Mouse (Mus musculus): ENCODE data around the gene Rab11fip2. TPM values are rescaled to one million over a fixed set of nuclear protein-coding genes. Genes with fewer than 3 reads are reported as not detected.

Rab11fip2 gene
- polyA plus RNA-seq, 1 experiment: 11.6 TPM

DNA sequence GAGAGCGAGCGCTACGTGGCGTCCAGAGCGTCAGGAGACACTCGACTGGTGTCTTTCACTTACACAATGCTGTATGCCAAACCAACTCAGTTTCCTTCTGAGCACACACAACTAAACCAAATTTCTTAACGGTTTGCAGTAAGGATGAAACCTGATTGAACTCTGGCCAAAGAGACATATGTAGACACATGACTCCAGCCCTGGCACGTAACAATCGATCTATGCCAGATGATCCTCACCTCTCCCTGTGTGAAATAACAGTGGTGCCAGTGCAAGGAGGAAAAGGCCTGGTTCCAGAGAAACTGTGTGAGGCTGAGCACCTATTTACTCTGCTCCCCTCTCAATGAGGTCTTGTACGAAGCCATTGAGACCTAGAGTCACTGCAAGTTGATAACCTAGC is 11.4 kb downstream of the Rab11fip2 start:
- no peak for TF ChIP-seq CTCF (IDR thresholded peaks at IDR 0.05; ENCODE audit: low read depth, low read length)
- TF ChIP-seq EP300 (IDR thresholded peaks at IDR 0.05; ENCODE audit: insufficient read depth, low read depth, low read length): no peak
- no peak for TF ChIP-seq POLR2A (IDR thresholded peaks at IDR 0.05; ENCODE audit: insufficient read depth, low read length)
- H3K27me3 ChIP-seq (ENCODE audit: control insufficient read depth, insufficient read depth, low read length, poor library complexity, severe bottlenecking): no peaks in the 10 kb centered on the region
- H3K27ac ChIP-seq (ENCODE audit: insufficient read depth, low read length): no peak overlapping the region
- no peaks in the 10 kb centered on the region for H3K4me1 ChIP-seq (ENCODE audit: control insufficient read depth, insufficient read depth, low read length)
- no peaks in the 10 kb centered on the region for H3K9me3 ChIP-seq (replicated peaks; ENCODE audit: control insufficient read depth, insufficient read depth, low read length, poor library complexity, severe bottlenecking)
- H3K36me3 ChIP-seq (ENCODE audit: control insufficient read depth, insufficient read depth, low read length, poor library complexity, severe bottlenecking): no peaks in the 10 kb centered on the region
- H3K9ac ChIP-seq (ENCODE audit: low read depth, poor library complexity, severe bottlenecking): no peak overlapping the region
- H3K4me3 ChIP-seq (ENCODE audit: low read depth, low read length): no peak overlapping the region

DNA sequence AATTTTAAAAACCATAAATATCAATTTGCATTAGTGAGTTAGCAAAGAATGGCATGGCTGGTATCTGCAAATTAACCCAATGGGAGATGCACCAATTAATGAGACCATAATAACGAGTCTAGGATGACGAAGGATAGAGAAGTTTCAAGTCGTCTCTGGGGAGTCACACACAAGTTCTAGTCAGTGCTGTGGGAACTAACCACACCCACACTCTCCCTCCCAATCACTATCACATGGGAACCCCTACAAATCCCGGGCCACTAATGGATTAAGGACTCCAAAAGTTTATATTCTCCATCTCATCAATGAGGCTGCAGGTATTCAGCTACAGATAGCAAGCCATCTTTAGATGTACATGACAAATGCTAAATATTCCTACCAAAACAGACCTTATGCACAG is 14.8 kb downstream of the Rab11fip2 start:
- Histone ChIP-seq H3K36me3 (ENCODE audit: control insufficient read depth, insufficient read depth, low read length, poor library complexity, severe bottlenecking) (no peaks in the 10 kb centered on the region), H3K27ac (ENCODE audit: insufficient read depth, low read length) (no peak overlapping the region), H3K9me3 (replicated peaks; ENCODE audit: control insufficient read depth, insufficient read depth, low read length, poor library complexity, severe bottlenecking) (no peaks in the 10 kb centered on the region), H3K4me3 (ENCODE audit: low read depth, low read length) (no peak overlapping the region), H3K9ac (ENCODE audit: low read depth, poor library complexity, severe bottlenecking) (no peak overlapping the region), H3K4me1 (ENCODE audit: control insufficient read depth, insufficient read depth, low read length) (no peaks in the 10 kb centered on the region), H3K27me3 (ENCODE audit: control insufficient read depth, insufficient read depth, low read length, poor library complexity, severe bottlenecking) (no peaks in the 10 kb centered on the region)
- TF ChIP-seq EP300 (IDR thresholded peaks at IDR 0.05; ENCODE audit: insufficient read depth, low read depth, low read length): no peak
- TF ChIP-seq CTCF (IDR thresholded peaks at IDR 0.05; ENCODE audit: low read depth, low read length): no peak
- no peak for TF ChIP-seq POLR2A (IDR thresholded peaks at IDR 0.05; ENCODE audit: insufficient read depth, low read length)

DNA sequence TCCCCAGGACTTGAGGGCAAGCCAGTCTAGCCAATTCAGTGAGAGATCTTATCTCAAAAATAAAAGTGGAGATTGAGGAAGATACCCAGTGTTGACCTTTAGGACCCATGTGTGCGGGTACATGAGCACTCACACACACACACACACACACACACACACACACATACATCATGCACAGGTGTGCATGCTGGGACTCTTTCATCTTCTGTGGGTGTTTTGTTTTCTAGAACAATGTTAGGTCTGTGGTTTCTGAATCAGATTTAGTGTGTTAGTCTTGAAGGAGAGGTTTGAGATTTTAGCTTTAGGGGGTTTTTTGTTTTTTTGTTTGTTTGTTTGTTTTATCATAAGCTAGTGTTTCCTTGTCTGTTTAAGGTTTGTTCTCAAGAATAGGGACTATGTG is 17.3 kb downstream of the Rab11fip2 start:
- H3K4me1 ChIP-seq (ENCODE audit: control insufficient read depth, insufficient read depth, low read length): no peaks in the 10 kb centered on the region
- H3K27ac ChIP-seq (ENCODE audit: insufficient read depth, low read length): no peak overlapping the region
- no peaks in the 10 kb centered on the region for H3K36me3 ChIP-seq (ENCODE audit: control insufficient read depth, insufficient read depth, low read length, poor library complexity, severe bottlenecking)
- TF ChIP-seq POLR2A (IDR thresholded peaks at IDR 0.05; ENCODE audit: insufficient read depth, low read length): no peak
- no peak for TF ChIP-seq CTCF (IDR thresholded peaks at IDR 0.05; ENCODE audit: low read depth, low read length)
- no peak for TF ChIP-seq EP300 (IDR thresholded peaks at IDR 0.05; ENCODE audit: insufficient read depth, low read depth, low read length)
- no peak overlapping the region for H3K4me3 ChIP-seq (ENCODE audit: low read depth, low read length)
- H3K9me3 ChIP-seq (replicated peaks; ENCODE audit: control insufficient read depth, insufficient read depth, low read length, poor library complexity, severe bottlenecking): no peaks in the 10 kb centered on the region
- no peak overlapping the region for H3K9ac ChIP-seq (ENCODE audit: low read depth, poor library complexity, severe bottlenecking)
- no peaks in the 10 kb centered on the region for H3K27me3 ChIP-seq (ENCODE audit: control insufficient read depth, insufficient read depth, low read length, poor library complexity, severe bottlenecking)

DNA sequence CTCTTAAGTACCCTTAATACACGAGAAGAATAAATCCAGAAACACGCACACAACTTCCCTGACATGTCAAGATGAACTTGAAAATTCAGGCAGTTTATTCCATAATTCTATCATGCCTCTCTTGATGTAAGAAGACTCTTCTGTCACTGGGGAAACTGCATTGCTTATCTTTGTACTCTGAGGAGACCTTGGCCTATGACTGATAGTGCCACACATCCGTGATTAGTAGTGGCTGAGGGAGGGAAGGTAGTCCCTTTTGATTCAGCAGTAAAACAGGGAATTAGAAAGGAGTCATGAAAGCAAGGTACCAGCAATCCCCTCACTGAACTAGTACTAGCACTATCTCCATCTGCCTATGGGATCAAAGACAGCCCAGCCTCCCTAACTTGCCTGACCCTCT is 22.6 kb downstream of the Rab11fip2 start:
- Histone ChIP-seq H3K4me1 (ENCODE audit: control insufficient read depth, insufficient read depth, low read length) (no peaks in the 10 kb centered on the region), H3K27ac (ENCODE audit: insufficient read depth, low read length) (no peak overlapping the region), H3K27me3 (ENCODE audit: control insufficient read depth, insufficient read depth, low read length, poor library complexity, severe bottlenecking) (no peaks in the 10 kb centered on the region), H3K4me3 (ENCODE audit: low read depth, low read length) (no peak overlapping the region), H3K9me3 (replicated peaks; ENCODE audit: control insufficient read depth, insufficient read depth, low read length, poor library complexity, severe bottlenecking) (no peaks in the 10 kb centered on the region), H3K9ac (ENCODE audit: low read depth, poor library complexity, severe bottlenecking) (no peak overlapping the region), H3K36me3 (ENCODE audit: control insufficient read depth, insufficient read depth, low read length, poor library complexity, severe bottlenecking) (no peaks in the 10 kb centered on the region)
- TF ChIP-seq EP300 (IDR thresholded peaks at IDR 0.05; ENCODE audit: insufficient read depth, low read depth, low read length) (no peak), CTCF (IDR thresholded peaks at IDR 0.05; ENCODE audit: low read depth, low read length) (no peak), POLR2A (IDR thresholded peaks at IDR 0.05; ENCODE audit: insufficient read depth, low read length) (no peak)

DNA sequence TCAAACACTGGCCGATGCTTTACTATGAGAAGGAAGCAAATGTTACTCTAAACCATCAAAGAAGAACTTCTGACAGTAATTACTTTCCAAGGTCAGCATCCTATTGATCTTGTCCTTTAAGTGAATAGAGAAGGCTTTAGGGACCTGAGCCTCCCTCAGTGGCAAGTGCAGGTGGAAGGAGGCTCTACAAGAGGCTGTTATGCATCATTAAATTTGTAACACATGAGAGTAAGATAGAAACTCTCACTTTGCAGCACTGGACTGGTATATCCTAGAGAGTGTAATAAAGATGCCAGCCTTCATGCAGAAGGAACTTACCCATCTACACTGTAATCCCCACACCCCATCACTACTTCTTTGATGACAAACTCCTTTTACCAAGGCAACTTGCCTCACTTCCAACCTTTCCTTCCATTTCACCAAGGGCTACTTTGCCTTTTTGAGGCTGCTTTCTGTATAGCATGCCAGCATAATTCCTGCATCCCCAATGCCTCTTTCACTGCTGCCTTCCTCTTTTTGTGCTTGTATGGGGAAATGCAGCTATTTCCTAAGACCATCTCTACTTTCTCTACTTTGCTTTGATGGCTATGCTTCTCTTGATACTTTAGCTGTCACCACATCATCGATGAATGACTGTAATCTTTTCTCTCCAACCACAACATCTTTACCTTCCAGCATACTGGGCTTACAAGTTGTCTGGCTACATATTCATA is 25.4 kb downstream of the Rab11fip2 start:
- no peak for TF ChIP-seq CTCF (IDR thresholded peaks at IDR 0.05; ENCODE audit: low read depth, low read length)
- no peak for TF ChIP-seq EP300 (IDR thresholded peaks at IDR 0.05; ENCODE audit: insufficient read depth, low read depth, low read length)
- TF ChIP-seq POLR2A (IDR thresholded peaks at IDR 0.05; ENCODE audit: insufficient read depth, low read length): no peak
- no peak overlapping the region for H3K9ac ChIP-seq (ENCODE audit: low read depth, poor library complexity, severe bottlenecking)
- H3K4me3 ChIP-seq (ENCODE audit: low read depth, low read length): no peak overlapping the region
- H3K4me1 ChIP-seq (ENCODE audit: control insufficient read depth, insufficient read depth, low read length): no peaks in the 10 kb centered on the region
- no peaks in the 10 kb centered on the region for H3K36me3 ChIP-seq (ENCODE audit: control insufficient read depth, insufficient read depth, low read length, poor library complexity, severe bottlenecking)
- no peaks in the 10 kb centered on the region for H3K9me3 ChIP-seq (replicated peaks; ENCODE audit: control insufficient read depth, insufficient read depth, low read length, poor library complexity, severe bottlenecking)
- no peak overlapping the region for H3K27ac ChIP-seq (ENCODE audit: insufficient read depth, low read length)
- H3K27me3 ChIP-seq (ENCODE audit: control insufficient read depth, insufficient read depth, low read length, poor library complexity, severe bottlenecking): no peaks in the 10 kb centered on the region

DNA sequence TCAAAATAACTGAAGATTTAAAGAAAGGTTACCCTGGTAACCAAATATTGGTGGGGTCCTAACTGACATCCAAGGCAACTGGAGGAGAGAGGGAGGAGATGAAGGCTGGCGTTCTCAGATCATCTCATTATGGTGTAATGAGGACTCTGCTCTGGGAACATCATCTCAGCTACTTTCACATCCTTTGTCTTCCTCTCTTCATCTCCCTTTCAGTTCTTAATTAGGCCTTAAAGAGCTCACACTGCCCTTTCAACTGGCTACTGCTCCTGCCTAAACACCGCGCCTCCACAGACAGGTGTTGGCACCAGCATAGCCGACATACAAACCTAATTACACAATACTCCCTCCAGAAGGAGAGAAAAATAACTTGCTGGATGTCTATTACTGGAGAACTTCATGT is 31.9 kb downstream of the Rab11fip2 start:
- Histone ChIP-seq H3K27me3 (ENCODE audit: control insufficient read depth, insufficient read depth, low read length, poor library complexity, severe bottlenecking) (no peaks in the 10 kb centered on the region), H3K36me3 (ENCODE audit: control insufficient read depth, insufficient read depth, low read length, poor library complexity, severe bottlenecking) (no peaks in the 10 kb centered on the region), H3K27ac (ENCODE audit: insufficient read depth, low read length) (no peak overlapping the region), H3K4me3 (ENCODE audit: low read depth, low read length) (no peak overlapping the region), H3K4me1 (ENCODE audit: control insufficient read depth, insufficient read depth, low read length) (no peaks in the 10 kb centered on the region), H3K9me3 (replicated peaks; ENCODE audit: control insufficient read depth, insufficient read depth, low read length, poor library complexity, severe bottlenecking) (no peaks in the 10 kb centered on the region), H3K9ac (ENCODE audit: low read depth, poor library complexity, severe bottlenecking) (no peak overlapping the region)
- no peak for TF ChIP-seq CTCF (IDR thresholded peaks at IDR 0.05; ENCODE audit: low read depth, low read length)
- TF ChIP-seq EP300 (IDR thresholded peaks at IDR 0.05; ENCODE audit: insufficient read depth, low read depth, low read length): no peak
- TF ChIP-seq POLR2A (IDR thresholded peaks at IDR 0.05; ENCODE audit: insufficient read depth, low read length): no peak
